31 mouse cellular contexts compared by ENCODE assay signal in the genomic region with DNA sequence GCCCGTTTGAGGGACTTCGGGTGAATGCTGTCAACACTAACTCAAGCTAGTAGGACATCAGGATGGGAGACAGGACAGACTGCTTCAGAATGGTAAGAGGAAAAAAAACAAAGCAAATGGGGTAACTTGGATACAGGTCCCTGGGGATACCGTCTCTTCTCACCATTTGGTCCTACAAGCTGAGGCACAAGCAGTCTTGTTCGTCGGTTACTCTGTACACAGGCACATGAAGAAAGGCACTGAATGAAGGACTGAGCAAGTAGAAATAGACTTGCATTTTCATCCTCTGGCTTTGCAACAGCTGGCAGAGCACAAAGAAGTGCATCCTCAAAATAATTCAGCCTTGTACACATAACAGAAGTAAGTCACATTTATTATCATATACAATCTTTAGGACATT.
"Had no signal": no experiment of that assay in that cellular context is flagged by ENCODE, and none has a peak within 500 bp of the region (broad histone marks: within the 10 kb centered on the region; RNA-seq: fewer than 3 reads in every experiment).

No protein-coding gene starts in this region.

- DNase-seq: left cerebral cortex, postnatal 4 days; liver; liver, embryonic 13.5 days; liver, postnatal 0 days; lung, adult 18-20 months; lung, adult 2 months; lung, embryonic 14.5 days; lung, postnatal 10 days; lung, postnatal 14 days; lung, postnatal 36 days; lung, postnatal 4 days; midbrain, embryonic 14.5 days had no signal

- H3K4me2 ChIP-seq: limb, embryonic 12.5 days; limb, embryonic 13.5 days; limb, embryonic 15.5 days; liver, embryonic 11.5 days; liver, embryonic 12.5 days; liver, embryonic 13.5 days; liver, embryonic 15.5 days; lung, embryonic 14.5 days; lung, embryonic 15.5 days; midbrain, embryonic 12.5 days; midbrain, embryonic 13.5 days; midbrain, embryonic 15.5 days; neural tube, embryonic 12.5 days had no signal

- H3K9ac ChIP-seq: limb, embryonic 12.5 days; limb, embryonic 13.5 days; limb, embryonic 15.5 days; liver, embryonic 12.5 days; liver, embryonic 13.5 days; liver, embryonic 14.5 days; liver, embryonic 15.5 days; liver, postnatal 0 days; lung, embryonic 14.5 days; lung, embryonic 15.5 days; midbrain, embryonic 12.5 days; midbrain, embryonic 13.5 days; midbrain, embryonic 15.5 days; neural tube, embryonic 12.5 days had no signal

- H3K27ac ChIP-seq: left cerebral cortex, adult 2 months; limb, embryonic 10.5 days; limb, embryonic 12.5 days; limb, embryonic 13.5 days; limb, embryonic 15.5 days; liver, embryonic 12.5 days; liver, embryonic 13.5 days; liver, embryonic 14.5 days; liver, embryonic 15.5 days; lung, embryonic 15.5 days; macrophage; midbrain, embryonic 10.5 days; midbrain, embryonic 12.5 days; midbrain, embryonic 13.5 days; midbrain, embryonic 15.5 days; neural tube, embryonic 12.5 days had no signal

- H3K27me3 ChIP-seq: limb, embryonic 12.5 days; limb, embryonic 13.5 days; limb, embryonic 15.5 days; liver, embryonic 12.5 days; liver, embryonic 13.5 days; liver, embryonic 15.5 days; lung, embryonic 15.5 days; midbrain, embryonic 12.5 days; midbrain, embryonic 13.5 days; midbrain, embryonic 15.5 days; neural tube, embryonic 12.5 days had no signal

- H3K4me1 ChIP-seq: limb, embryonic 12.5 days; limb, embryonic 15.5 days; liver, embryonic 13.5 days; liver, embryonic 15.5 days; lung, embryonic 15.5 days; megakaryocyte, embryonic 14.5 days; midbrain, embryonic 10.5 days; midbrain, embryonic 12.5 days; midbrain, embryonic 13.5 days; midbrain, embryonic 15.5 days; neural tube, embryonic 12.5 days had no signal

- H3K9me3 ChIP-seq: limb, embryonic 10.5 days; limb, embryonic 12.5 days; limb, embryonic 13.5 days; limb, embryonic 15.5 days; liver, embryonic 12.5 days; liver, embryonic 13.5 days; liver, embryonic 15.5 days; lung, embryonic 15.5 days; megakaryocyte, embryonic 14.5 days; midbrain, embryonic 10.5 days; midbrain, embryonic 12.5 days; midbrain, embryonic 13.5 days; midbrain, embryonic 15.5 days; neural tube, embryonic 12.5 days had no signal

- ATAC-seq: liver, embryonic 12.5 days; liver, postnatal 0 days; lung, postnatal 0 days; midbrain, embryonic 13.5 days; midbrain, embryonic 15.5 days had no signal

- H3K36me3 ChIP-seq: limb, embryonic 10.5 days; limb, embryonic 12.5 days; limb, embryonic 13.5 days; limb, embryonic 15.5 days; liver, embryonic 12.5 days; liver, embryonic 13.5 days; liver, embryonic 15.5 days; lung, embryonic 15.5 days; midbrain, embryonic 10.5 days; midbrain, embryonic 12.5 days; midbrain, embryonic 13.5 days; midbrain, embryonic 15.5 days; neural tube, embryonic 12.5 days had no signal

- H3K4me3 ChIP-seq: left cerebral cortex, adult 2 months; limb, embryonic 10.5 days; limb, embryonic 12.5 days; limb, embryonic 13.5 days; limb, embryonic 15.5 days; liver, embryonic 12.5 days; liver, embryonic 13.5 days; liver, embryonic 15.5 days; lung, embryonic 15.5 days; megakaryocyte, embryonic 14.5 days; midbrain, embryonic 10.5 days; midbrain, embryonic 12.5 days; midbrain, embryonic 13.5 days; midbrain, embryonic 15.5 days; myocyte; neural tube, embryonic 12.5 days had no signal
